Mouse (Mus musculus) spleen, adult 12 weeks (tissue): ENCODE measurements around the gene Ubqlnl.
A peak's percentile ranks its signal among the peaks of the same experiment; 100 is the strongest.

ENCODE experiments used
- DNase-seq: peaks from one replicate; pipeline ENCODE4 v3.0.0; 2022; ENCODE audit warnings: low spot score

The Ubqlnl gene

GRCm38 (mm10) chr7:104150456-104150855 lies at the start of gene Ubqlnl:
TSS of gene Ubqlnl (minus strand) at chr7:104150556.
- no peak for DNase-seq

- DNase-seq: peak; percentile 38
Measured at GRCm38 (mm10) chr7:104199822-104200221, 49.5 kb upstream of the Ubqlnl start.

- DNase-seq: no peak
Measured at GRCm38 (mm10) chr7:104195885-104196284, 45.5 kb upstream of the Ubqlnl start, which contains the start of gene Olfr649. TSS of gene Olfr649 (minus strand) at chr7:104195985.

GRCm38 (mm10) chr7:104191275-104191674 lies 40.9 kb upstream of the Ubqlnl start:
- no peak for DNase-seq

- no peak for DNase-seq
Measured at GRCm38 (mm10) chr7:104183292-104183691, 32.9 kb upstream of the Ubqlnl start, which contains the start of gene Olfr648. TSS of gene Olfr648 (minus strand) at chr7:104183392.

- DNase-seq: no peak
Measured at GRCm38 (mm10) chr7:104179074-104179473, 28.7 kb upstream of the Ubqlnl start.

- DNase-seq: no peak
Measured at GRCm38 (mm10) chr7:104178422-104179054, 28.2 kb upstream of the Ubqlnl start.

GRCm38 (mm10) chr7:104175085-104175484 lies 24.7 kb upstream of the Ubqlnl start:
- DNase-seq: no peak

- no peak for DNase-seq
Measured at GRCm38 (mm10) chr7:104169634-104170204, 19.4 kb upstream of the Ubqlnl start.

- DNase-seq: no peak
Measured at GRCm38 (mm10) chr7:104167105-104167504, 16.7 kb upstream of the Ubqlnl start.

- no peak for DNase-seq
Measured at GRCm38 (mm10) chr7:104143179-104143578, 7.2 kb downstream of the Ubqlnl start, which contains the start of gene Ubqln3. TSS of gene Ubqln3 (minus strand) at chr7:104143279.

- no peak for DNase-seq
Measured at GRCm38 (mm10) chr7:104137305-104137704, 13.1 kb downstream of the Ubqlnl start, which contains the start of gene Olfr643. TSS of gene Olfr643 (minus strand) at chr7:104137405.

- DNase-seq: no peak
Measured at GRCm38 (mm10) chr7:104129726-104130125, 20.6 kb downstream of the Ubqlnl start, which contains the start of gene Ubqln5. TSS of gene Ubqln5 (minus strand) at chr7:104129826.

- DNase-seq: no peak
Measured at GRCm38 (mm10) chr7:104104757-104104972, 45.7 kb downstream of the Ubqlnl start, which contains the start of gene Olfr646. TSS of gene Olfr646 (plus strand) at chr7:104104873.

GRCm38 (mm10) chr7:104103913-104104756 lies 46.2 kb downstream of the Ubqlnl start:
- no peak for DNase-seq
